Comparison of ENCODE assay signal across 21 mouse cellular contexts in genomic region chr5:101836221-101836620, GRCm38 (mm10).
"Had no signal": no experiment of that assay in that cellular context is flagged by ENCODE, and none has a peak within 500 bp of the region (broad histone marks: within the 10 kb centered on the region; RNA-seq: fewer than 3 reads in every experiment).

No protein-coding gene starts in this region.

- H3K4me3 ChIP-seq: kidney, embryonic 15.5 days; limb, embryonic 15.5 days; liver, embryonic 12.5 days; liver, embryonic 15.5 days; lung, embryonic 15.5 days; megakaryocyte, embryonic 14.5 days; midbrain, embryonic 10.5 days; midbrain, embryonic 13.5 days; myocyte; neural tube, embryonic 13.5 days had no signal

- DNase-seq: kidney, postnatal 10 days; kidney, postnatal 36 days; left cerebral cortex, postnatal 4 days; lung, adult 18-20 months; lung, postnatal 10 days; lung, postnatal 36 days; retina, postnatal 1 day; right cerebral cortex, postnatal 25 days; thymus, adult 18-20 months; thymus, postnatal 36 days had no signal

- ATAC-seq: liver, embryonic 12.5 days; midbrain, embryonic 13.5 days; midbrain, embryonic 16.5 days had no signal

- H3K9ac ChIP-seq: kidney, embryonic 15.5 days; limb, embryonic 15.5 days; liver, embryonic 12.5 days; liver, embryonic 15.5 days; lung, embryonic 15.5 days; midbrain, embryonic 13.5 days; neural tube, embryonic 13.5 days had no signal

- H3K9me3 ChIP-seq: kidney, embryonic 15.5 days; limb, embryonic 15.5 days; liver, embryonic 12.5 days; liver, embryonic 15.5 days; lung, embryonic 15.5 days; megakaryocyte, embryonic 14.5 days; midbrain, embryonic 10.5 days; midbrain, embryonic 13.5 days; neural tube, embryonic 13.5 days had no signal

- H3K4me2 ChIP-seq: kidney, embryonic 15.5 days; limb, embryonic 15.5 days; liver, embryonic 12.5 days; liver, embryonic 15.5 days; lung, embryonic 15.5 days; midbrain, embryonic 13.5 days; neural tube, embryonic 13.5 days had no signal

- H3K27ac ChIP-seq: kidney, embryonic 15.5 days; limb, embryonic 15.5 days; liver, embryonic 12.5 days; liver, embryonic 15.5 days; lung, embryonic 15.5 days; midbrain, embryonic 10.5 days; midbrain, embryonic 13.5 days; neural tube, embryonic 13.5 days had no signal

- H3K4me1 ChIP-seq: kidney, embryonic 15.5 days; limb, embryonic 15.5 days; liver, embryonic 12.5 days; liver, embryonic 15.5 days; lung, embryonic 15.5 days; megakaryocyte, embryonic 14.5 days; midbrain, embryonic 10.5 days; midbrain, embryonic 13.5 days; neural tube, embryonic 13.5 days had no signal

- H3K27me3 ChIP-seq: kidney, embryonic 15.5 days; limb, embryonic 15.5 days; liver, embryonic 12.5 days; liver, embryonic 15.5 days; lung, embryonic 15.5 days; megakaryocyte, embryonic 14.5 days; midbrain, embryonic 13.5 days; neural tube, embryonic 13.5 days had no signal
